Mouse (Mus musculus): Measurements from ENCODE around the gene Myo1g.
"Not testable (repeated sequence)": the region's sequence is repeated elsewhere in the genome, so short reads cannot be mapped to it uniquely, and the experiment has no call there.

Myo1g gene

DNA sequence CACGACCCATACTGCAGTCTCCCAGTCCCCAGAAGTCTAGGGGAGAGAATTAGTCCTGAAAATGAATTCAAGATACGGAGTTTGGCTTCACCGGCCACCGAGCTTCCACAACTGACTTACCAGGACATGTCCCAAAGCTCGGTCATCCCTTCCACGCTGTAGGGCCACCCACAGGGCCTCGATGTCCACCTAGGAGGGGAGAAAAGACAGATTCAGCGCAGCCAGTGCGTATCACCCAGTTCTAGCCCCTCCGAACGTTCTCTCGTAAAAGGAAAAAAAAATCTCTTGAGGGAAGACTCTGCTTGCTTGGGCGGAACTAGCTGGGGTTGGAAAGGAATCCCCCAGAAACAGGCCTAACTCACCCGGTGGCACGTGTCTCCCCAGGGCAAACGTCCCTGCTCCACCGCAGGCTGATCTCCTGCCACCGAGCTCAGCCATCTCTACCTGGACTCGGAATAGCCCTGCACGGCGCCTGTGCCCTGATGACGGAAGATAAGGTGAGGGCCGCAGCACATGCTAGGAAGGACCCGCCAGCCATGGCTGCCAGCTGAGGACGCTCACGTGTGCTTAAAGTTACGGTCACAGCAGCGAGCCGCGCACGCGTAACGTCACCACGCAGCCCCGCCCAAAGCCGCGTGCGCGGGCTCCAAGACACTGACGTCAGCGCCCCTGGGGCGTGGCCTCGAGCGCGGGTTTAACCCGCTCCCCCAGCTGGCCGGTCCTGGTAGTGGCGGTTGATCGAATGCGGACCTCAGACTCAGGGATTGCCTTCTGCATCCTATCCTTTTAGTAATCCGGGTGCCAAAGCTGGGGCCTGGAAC is 7.6 kb upstream of the Myo1g start:
- peak; percentile 96 for DNase-seq

- DNase-seq, result no peak
Measured at GRCm38 (mm10) chr11:6527256-6528185, 6.8 kb upstream of the Myo1g start.

- DNase-seq, result not testable (repeated sequence)
Measured at GRCm38 (mm10) chr11:6526526-6527255, 5.9 kb upstream of the Myo1g start.

GRCm38 (mm10) chr11:6525241-6525640 is 4.5 kb upstream of the Myo1g start:
- DNase-seq, result no peak

DNA sequence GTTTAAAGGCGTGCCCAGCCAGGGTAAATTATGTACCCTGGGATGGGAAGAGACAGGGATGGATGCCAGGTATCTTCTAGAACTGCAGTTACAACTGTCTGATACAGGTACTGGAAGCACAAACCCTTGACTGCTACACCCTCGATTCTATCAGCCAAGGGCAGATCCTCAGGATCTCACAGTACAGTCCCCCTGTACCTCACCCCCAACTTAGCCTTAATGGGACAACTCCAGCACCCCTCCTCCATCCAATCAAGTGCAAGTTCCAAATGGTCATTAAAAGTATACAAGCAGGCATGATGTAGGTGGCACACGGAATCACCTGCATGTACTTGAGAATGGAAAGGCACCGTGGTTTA is 4.1 kb upstream of the Myo1g start:
- DNase-seq, result no peak

DNA sequence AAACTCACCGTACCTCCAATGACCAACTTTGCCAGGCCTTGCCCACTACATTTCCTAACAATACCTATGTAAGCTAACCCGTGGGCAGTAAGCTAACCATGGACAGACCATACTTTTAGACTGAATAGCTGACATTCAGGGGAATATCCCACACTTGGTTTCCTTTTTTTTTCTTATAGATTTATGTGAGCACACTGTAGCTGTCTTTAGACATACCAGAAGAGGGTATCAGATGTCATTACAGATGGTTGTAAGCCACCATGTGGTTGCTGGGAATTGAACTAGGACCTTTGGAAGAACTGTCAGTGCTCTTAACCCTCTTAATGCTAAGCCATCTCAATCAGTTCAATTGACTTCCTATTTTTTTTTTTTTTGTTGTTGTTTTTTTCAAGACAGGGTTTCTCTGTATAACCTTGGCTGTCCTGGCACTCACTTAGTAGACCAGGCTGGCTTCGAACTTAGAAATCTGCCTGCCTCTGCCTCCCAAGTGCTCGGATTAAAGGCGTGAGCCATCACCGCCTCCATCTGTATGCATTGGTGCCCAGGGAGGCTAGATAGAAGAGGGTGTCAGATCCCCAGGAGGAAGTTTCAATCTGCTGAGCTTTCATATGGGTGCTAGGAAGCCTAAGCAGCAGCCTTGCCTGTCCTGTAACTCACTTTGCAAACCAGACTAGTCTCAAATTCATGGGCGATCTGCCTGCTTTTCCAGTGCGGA is 3.6 kb upstream of the Myo1g start:
- DNase-seq, result no peak

- DNase-seq, result no peak
Measured at GRCm38 (mm10) chr11:6523662-6524088, 2.9 kb upstream of the Myo1g start.

DNA sequence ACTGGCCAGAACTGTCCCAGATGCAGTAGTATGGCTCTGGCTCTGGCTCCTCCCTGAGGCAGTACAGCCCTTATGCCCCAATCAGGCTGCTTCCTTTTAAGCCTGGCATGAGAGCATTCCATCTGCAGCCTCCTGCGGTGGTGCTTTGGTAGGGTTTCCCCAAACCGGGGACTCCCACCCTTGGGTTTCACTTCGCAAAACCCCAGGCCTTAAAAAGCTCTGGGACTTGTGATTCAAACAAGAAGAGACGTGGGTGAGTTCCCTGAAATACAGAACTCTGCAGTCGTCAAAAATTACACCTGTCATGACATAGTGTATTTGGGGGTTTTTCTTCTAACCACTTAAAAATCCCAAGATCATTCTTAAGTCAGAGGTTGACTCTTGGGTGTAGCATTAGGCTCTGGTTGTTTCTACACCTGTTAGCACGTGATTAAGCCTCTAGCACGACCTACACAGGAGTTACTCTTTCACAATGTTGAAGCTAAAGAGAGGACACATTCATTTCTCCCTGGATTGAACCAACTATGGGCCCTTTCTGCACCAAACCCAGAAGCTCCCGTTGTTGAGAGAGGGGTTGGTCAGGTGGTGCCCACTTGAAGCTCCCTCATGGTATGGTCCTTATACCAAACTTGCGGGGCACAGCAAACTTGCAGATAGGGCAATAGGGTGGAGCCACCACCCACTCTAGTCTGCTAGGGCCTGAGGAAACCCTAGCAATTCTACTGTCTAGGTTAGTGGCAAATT is 2.2 kb upstream of the Myo1g start:
- DNase-seq, result no peak

- no peak for DNase-seq
Measured at GRCm38 (mm10) chr11:6519491-6520033, 1.2 kb downstream of the Myo1g start.

GRCm38 (mm10) chr11:6514837-6515236 is 5.9 kb downstream of the Myo1g start:
- DNase-seq, result no peak

DNA sequence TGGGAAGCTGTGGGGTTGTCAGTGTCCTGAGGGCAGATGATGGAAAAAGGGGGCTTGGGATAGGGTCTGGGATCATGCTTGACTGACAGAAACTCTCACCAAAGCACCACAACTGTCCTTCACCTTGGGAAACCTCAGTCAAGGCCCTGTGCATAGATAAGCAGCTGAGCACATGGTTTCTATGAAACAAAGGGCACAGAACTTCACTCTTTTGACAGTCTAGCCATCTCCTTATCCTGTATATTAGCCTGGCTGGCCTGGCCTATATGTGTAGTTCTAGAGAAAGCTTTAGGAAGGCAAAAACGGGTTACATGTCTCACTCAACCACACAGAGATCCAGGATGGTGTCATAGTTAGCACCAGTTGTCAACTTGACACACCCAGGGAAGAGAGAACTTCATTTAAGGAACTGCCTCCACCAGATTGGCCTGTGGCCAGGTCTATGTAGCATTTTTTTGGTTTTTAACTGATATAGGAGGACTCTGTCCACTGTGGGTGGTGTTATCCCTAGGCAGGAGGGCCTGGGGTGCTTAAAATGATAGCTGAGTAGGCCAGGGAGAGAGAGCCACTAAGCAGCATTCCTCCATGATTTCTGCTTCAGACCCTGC is 12.4 kb downstream of the Myo1g start:
- DNase-seq, result no peak

DNA sequence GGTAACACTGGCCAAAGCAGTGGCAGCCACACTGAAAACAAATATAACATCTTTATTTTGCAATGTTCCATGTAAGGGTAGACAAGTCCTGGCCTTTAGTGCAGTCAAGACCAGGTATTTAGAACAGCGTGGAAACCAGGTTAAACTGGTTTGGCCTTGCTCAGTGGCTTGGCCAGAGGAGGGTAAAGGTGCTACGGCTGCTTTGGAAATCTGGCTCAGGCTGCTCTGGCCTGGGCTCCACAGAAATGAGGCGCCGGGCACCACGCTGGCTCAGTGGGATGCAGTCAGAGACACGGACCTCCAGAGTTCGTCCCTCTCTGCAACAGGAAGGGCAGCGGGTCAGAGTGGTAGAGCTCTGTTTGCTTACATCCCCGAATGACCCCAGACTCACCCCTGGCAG is 14.2 kb downstream of the Myo1g start:
- peak; percentile 35 for DNase-seq

DNA sequence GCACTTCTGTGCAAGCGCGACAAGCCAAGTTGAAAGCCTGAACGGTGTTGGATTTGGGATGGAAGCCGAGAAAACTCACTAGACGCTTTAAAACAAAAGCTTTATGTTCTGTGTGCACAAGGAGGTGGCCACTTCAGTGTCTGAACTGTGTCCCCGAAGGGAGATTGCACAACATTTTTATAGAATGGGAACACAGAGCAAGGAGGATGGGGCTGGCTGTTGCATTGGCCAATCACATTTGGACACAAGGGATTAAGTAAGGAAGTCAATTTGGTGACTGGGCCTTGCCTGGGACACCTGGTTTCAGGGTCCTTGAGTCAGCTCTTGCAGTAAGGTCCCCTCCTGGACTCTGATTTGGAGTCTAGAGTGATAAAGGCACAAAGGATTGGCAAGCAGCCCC is 16.1 kb downstream of the Myo1g start:
- no peak for DNase-seq

- no peak for DNase-seq
Measured at GRCm38 (mm10) chr11:6504226-6504625, 16.5 kb downstream of the Myo1g start.

DNA sequence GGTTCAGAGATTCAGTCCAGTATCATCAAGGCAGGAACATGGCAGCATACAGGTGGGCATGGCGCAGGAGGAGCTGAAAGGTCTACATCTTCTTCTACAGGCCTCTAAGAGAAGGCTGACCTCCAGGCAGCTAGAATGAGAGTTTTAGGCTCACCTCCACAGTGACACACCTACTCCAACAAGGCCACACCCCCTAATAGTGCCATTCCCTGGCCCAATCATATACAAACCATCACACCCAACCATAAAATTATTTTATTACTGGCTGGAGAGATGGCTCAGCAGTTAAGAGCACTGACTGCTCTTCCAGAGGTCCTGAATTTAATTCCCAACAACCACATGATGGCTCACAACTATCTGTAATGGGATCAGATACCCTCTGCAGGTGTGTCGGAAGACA is 18.3 kb downstream of the Myo1g start:
- DNase-seq, result no peak

DNA sequence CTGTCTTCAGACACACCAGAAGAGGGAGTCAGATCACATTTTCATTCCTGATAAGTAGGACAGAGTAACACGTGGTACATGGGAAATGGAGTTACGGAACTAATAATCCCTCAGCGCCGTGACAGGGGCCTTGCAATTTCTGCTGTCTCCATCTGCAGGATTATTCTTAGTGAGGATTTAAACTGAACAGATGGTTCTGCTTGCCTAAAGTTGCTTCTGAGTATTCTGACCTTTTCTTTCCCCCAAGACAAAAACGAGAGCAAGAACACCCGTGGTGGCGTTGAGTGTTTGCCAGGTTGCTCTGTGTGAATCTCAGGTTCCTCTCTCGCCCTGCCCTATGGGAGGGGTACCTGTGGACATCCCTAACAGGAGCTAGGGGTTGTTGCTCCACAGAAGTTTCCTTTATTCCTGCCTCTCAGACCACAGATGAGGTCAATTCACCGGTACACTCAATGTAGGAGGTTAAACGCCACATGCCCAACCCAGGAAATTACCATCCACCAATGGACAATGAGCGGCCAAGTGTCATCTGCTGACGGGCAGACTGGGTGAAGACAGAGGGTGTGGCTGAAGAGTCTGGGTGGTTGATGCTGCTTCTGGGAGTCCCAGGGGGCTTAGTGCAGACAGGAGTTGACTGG is 23.3 kb downstream of the Myo1g start:
- no peak for DNase-seq

GRCm38 (mm10) chr11:6489691-6490503 is 30.9 kb downstream of the Myo1g start:
- DNase-seq, result peak; percentile 46

DNA sequence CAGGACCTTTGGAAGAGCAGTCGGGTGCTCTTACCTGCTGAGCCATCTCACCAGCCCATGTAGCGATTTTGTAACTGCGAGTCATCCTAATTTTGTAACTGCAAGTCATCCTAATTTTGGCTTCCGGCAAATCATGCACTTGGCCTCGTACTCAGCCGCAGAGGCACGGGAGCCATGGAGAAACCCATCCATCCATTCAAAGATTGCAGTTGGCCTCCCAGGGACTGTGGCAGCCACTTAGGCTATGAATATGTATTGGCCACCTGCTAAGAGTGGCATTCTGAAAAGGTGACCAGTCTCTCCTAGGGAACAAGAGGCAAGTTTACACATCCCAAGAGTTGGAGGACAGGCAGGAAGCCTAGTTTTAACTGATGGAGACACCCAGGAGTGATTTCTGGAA is 31.5 kb downstream of the Myo1g start:
- peak; percentile 73 for DNase-seq

DNA sequence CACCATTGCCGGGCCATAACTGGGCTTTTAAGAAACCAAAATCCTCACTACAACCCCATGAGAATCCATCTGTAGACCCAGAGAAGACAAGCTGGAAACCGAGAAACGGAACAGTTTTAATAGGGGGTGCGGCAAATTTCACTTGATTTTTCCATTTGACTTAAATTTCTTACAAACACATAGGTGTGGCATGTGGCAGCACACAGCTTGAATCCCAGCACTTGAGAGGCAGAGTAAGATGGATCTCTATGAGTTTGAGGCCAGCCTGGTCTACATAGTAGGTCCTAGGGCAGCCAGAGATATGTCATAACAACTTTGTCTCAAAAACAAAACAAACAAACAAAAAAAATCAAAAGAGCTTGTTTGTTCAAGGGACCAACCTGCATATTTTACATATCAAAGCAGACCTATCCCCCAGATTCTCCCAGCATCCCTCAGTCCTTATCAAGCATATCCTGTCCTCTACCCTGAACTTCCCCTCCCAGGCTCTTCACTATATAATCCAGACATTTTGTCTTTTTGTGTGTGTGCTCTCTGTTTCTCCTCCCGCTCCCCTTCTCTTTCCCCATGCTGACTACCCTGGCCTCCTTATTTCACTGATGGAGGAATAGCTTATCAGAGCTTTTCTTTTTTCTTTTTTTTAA is 32.6 kb downstream of the Myo1g start:
- DNase-seq, result no peak
